Mouse (Mus musculus) central nervous system, embryonic 11.5 days (tissue): ENCODE results near the gene Wnt1. TPM values are rescaled to one million over a fixed set of nuclear protein-coding genes. Genes with fewer than 3 reads are reported as not detected.

Source experiments
- polyA plus RNA-seq: library from polyadenylated mRNA; depleted of rRNA; stranded (reverse); fragments of >200 nt; gene quantifications from 2 replicates; pipeline ENCODE4 v1.2.3, GENCODE M21; 2012; rRNA removed

The Wnt1 gene
- 3.5 and 7.9 TPM in 2 replicates for polyA plus RNA-seq

GRCm38 (mm10) chr15:98789661-98790535 lies at the start of gene Wnt1:
Gene Wnt1, plus strand, starts transcription at chr15:98789857.

DNA sequence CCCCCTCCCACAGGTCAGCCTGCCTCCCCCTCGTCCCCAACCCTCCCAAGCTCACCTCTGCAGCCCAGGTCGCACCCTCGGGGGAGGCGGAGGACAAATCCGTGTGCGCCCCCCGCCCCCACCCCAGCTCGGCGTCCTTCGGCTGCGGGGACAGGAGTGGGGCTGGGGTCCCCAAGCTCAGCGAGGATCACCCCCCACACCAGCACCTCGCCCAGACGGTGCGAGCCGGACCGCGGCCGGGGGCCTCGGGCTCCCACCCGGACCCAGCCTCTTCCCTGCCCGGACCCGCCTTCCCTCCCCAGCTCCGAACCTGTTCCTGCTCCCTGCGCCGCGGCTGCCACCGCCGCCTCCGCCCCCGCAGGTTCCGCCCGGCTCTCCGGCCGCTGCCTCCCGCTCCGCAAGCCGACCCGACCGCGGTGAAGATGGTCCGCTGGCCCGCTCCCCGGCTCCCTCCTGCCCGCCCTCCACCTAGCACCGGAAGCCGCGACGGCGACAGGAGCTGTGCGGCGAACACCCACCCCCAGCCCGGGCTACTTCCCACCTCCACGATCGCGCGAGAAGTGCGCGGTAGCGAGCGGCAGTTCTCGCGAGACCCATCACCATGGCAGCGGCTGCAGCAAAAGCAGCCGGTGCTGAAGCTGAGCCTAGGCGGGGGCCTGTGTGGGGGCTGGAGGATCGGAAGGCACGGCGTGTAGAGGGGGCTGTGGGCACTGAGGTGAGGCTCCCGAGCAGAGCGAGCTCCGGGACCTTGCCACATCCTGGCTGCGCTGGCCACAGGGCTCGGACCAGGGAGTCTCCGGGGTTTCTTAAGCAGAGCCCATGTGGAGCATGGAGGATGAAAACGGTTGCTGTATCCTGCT lies 26.8 kb upstream of the Wnt1 start, which contains the start of gene Arf3:
TSS of gene Arf3 (minus strand) at position 545 of the 860 bp plus-strand sequence.

DNA sequence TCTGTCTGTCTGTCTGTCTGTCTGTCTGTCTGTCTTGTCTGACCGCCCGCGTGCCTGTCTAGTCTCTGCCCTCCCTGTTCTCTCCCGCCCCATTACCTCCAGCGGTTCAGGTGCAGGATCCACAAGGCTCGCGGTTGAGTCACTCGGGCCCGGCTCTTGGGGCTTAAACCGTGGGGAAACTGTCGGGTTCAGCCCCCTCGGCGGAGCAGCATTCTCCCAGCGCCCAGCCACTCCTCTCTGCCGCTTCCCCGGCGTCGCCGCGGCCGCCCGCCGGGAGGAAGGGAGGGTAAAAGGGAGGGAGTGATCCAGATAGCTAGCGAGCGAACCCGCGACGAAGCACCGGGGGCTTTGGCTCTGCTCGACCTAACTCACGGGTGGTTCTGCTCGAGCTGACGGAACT lies 11.9 kb upstream of the Wnt1 start, which contains the start of gene Wnt10b:
TSS of gene Wnt10b (minus strand) at position 389 of the 400 bp plus-strand sequence.

DNA sequence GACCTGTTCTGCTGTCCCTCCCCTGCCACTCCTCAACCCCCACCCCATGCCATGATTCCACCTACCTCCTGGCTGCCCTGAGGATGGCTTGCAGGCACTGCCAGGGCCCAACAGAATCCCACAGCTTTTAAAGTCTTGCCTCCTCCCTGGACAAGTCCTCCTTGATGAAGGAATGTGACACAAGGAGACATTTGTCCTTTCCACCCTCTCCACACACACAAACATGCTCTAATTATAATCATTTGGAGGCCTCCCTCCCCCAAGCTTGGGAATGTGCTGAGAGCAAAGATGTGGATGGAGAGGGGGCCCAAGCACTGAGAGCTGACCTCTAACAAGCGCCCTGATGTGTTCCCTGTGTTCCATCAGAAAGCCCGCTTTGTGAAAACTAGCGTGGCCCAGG lies 19.7 kb downstream of the Wnt1 start, which contains the start of gene Ddn:
TSS of gene Ddn (minus strand) at position 101 of the 400 bp plus-strand sequence.

GRCm38 (mm10) chr15:98830736-98831683 lies 41.4 kb downstream of the Wnt1 start, which contains the start of gene Prkag1:
Gene Prkag1, minus strand, starts transcription at chr15:98831521.

Other genes with a start within 250 kb of the Wnt1 start
- gene Ccnt1, start 218.9 kb upstream of the Wnt1 start, polyA plus RNA-seq = 21.9 and 30.6 TPM in 2 replicates
- not detected in 2 replicates for gene 4930415O20Rik, start 218.9 kb upstream of the Wnt1 start, polyA plus RNA-seq
- gene Adcy6, start 179.8 kb upstream of the Wnt1 start, polyA plus RNA-seq = 53.7 and 55.8 TPM in 2 replicates
- 75.3 and 102 TPM in 2 replicates for gene Cacnb3, start 159.0 kb upstream of the Wnt1 start, polyA plus RNA-seq
- gene Ddx23, start 127.0 kb upstream of the Wnt1 start, polyA plus RNA-seq = 66.3 and 99.5 TPM in 2 replicates
- gene Rnd1, start 112.4 kb upstream of the Wnt1 start, polyA plus RNA-seq = 7.9 and 12.3 TPM in 2 replicates
- 0.70 and 1.4 TPM in 2 replicates for gene Ccdc65, start 81.7 kb upstream of the Wnt1 start, polyA plus RNA-seq
- gene Fkbp11, start 61.7 kb upstream of the Wnt1 start, polyA plus RNA-seq = 10.1 and 11.2 TPM in 2 replicates
- 72.2 and 83.4 TPM in 2 replicates for gene Arf3, start 26.6 kb upstream of the Wnt1 start, polyA plus RNA-seq
- gene Wnt10b, start 11.7 kb upstream of the Wnt1 start, polyA plus RNA-seq = 0.72 and 2.0 TPM in 2 replicates
- gene Ddn, start 19.6 kb downstream of the Wnt1 start, polyA plus RNA-seq = 0.55 and 1.2 TPM in 2 replicates
- gene Prkag1, start 41.7 kb downstream of the Wnt1 start, polyA plus RNA-seq = 75.6 and 78.9 TPM in 2 replicates
- gene Kmt2d, start 81.3 kb downstream of the Wnt1 start, polyA plus RNA-seq = 37.9 and 38.9 TPM in 2 replicates
- gene Rhebl1, start 104.7 kb downstream of the Wnt1 start, polyA plus RNA-seq = 11.3 and 19.2 TPM in 2 replicates
- gene Dhh, start 108.7 kb downstream of the Wnt1 start, polyA plus RNA-seq = 0.56 and 0.96 TPM in 2 replicates
- gene Lmbr1l, start 128.4 kb downstream of the Wnt1 start, polyA plus RNA-seq = 57.1 and 72.0 TPM in 2 replicates
- 2,005 and 2,656 TPM in 2 replicates for gene Tuba1b, start 144.7 kb downstream of the Wnt1 start, polyA plus RNA-seq
- gene Gm49450, start 163.7 kb downstream of the Wnt1 start, polyA plus RNA-seq = 70.5 TPM in 1 of 2 replicates, not detected in the other
- 3,950 and 4,162 TPM in 2 replicates for gene Tuba1a, start 163.8 kb downstream of the Wnt1 start, polyA plus RNA-seq
- 112 and 136 TPM in 2 replicates for gene Tuba1c, start 240.0 kb downstream of the Wnt1 start, polyA plus RNA-seq